Mouse (Mus musculus) gastrocnemius, adult 18-20 months (tissue): ENCODE results near the gene Csmd2. TPM values are rescaled to one million over a fixed set of nuclear protein-coding genes. Genes with fewer than 3 reads are reported as not detected.

Experiments used
- DNase-seq: peaks from one replicate; pipeline ENCODE4 v3.0.0; 2021; ENCODE audit warnings: low spot score
- total RNA-seq, 2 experiments: library from RNA; stranded (reverse); gene quantifications; 2 replicates each; pipeline ENCODE4 v1.2.3; 2021

Gene Csmd2
- total RNA-seq, 2 experiments from 2014 or later: not detected

GRCm38 (mm10) chr4:128139991-128140390, 152.3 kb downstream of the Csmd2 start:
- DNase-seq: no peak

GRCm38 (mm10) chr4:128141161-128142101, 153.8 kb downstream of the Csmd2 start:
- DNase-seq: no peak

GRCm38 (mm10) chr4:128142279-128142678, 154.6 kb downstream of the Csmd2 start:
- DNase-seq: no peak

- no peak for DNase-seq
Measured at GRCm38 (mm10) chr4:128143147-128143546, 155.5 kb downstream of the Csmd2 start.

- no peak for DNase-seq
Measured at GRCm38 (mm10) chr4:128149524-128149923, 161.9 kb downstream of the Csmd2 start.

GRCm38 (mm10) chr4:128152066-128152465, 164.4 kb downstream of the Csmd2 start:
- no peak for DNase-seq

GRCm38 (mm10) chr4:128153144-128153543, 165.5 kb downstream of the Csmd2 start:
- DNase-seq: no peak

GRCm38 (mm10) chr4:128155226-128155625, 167.6 kb downstream of the Csmd2 start:
- no peak for DNase-seq

GRCm38 (mm10) chr4:128160656-128161055, 173.0 kb downstream of the Csmd2 start:
- no peak for DNase-seq

GRCm38 (mm10) chr4:128170181-128170580, 182.5 kb downstream of the Csmd2 start:
- DNase-seq: no peak

GRCm38 (mm10) chr4:128171233-128171632, 183.6 kb downstream of the Csmd2 start:
- no peak for DNase-seq

- no peak for DNase-seq
Measured at GRCm38 (mm10) chr4:128171701-128172100, 184.0 kb downstream of the Csmd2 start.

- no peak for DNase-seq
Measured at GRCm38 (mm10) chr4:128178974-128179373, 191.3 kb downstream of the Csmd2 start.

- DNase-seq: no peak
Measured at GRCm38 (mm10) chr4:128179581-128179980, 191.9 kb downstream of the Csmd2 start.

GRCm38 (mm10) chr4:128184747-128185146, 197.1 kb downstream of the Csmd2 start:
- no peak for DNase-seq

GRCm38 (mm10) chr4:128194454-128194853, 206.8 kb downstream of the Csmd2 start:
- DNase-seq: no peak

GRCm38 (mm10) chr4:128217991-128218595, 230.4 kb downstream of the Csmd2 start:
- DNase-seq: no peak

GRCm38 (mm10) chr4:128224453-128224852, 236.8 kb downstream of the Csmd2 start:
- no peak for DNase-seq

GRCm38 (mm10) chr4:128227377-128228316, 240.0 kb downstream of the Csmd2 start:
- no peak for DNase-seq

GRCm38 (mm10) chr4:128233458-128233857, 245.8 kb downstream of the Csmd2 start:
- DNase-seq: no peak

GRCm38 (mm10) chr4:128239113-128239512, 251.5 kb downstream of the Csmd2 start:
- DNase-seq: no peak
